Mouse (Mus musculus): ENCODE data around the gene Ccdc51.

Ccdc51 gene

DNA sequence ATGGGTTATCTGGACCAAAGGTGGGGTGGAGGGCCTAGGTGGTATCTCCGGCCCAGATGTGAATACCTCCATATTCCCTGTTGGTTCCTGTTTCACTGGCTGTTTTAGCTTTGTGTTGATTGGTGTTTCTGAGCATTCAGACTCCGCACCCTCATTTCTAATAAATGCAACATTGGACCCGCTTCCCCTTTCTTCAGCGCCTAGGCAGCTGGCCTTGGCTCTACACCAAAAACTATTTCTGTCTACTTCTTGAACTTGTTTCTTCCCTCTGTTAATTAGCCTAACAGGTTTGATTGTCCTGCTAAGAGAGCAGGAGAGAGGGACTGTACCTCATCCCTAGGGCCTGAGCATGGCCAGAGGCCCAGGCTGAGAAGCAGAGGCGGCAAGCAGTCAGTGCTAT lies 24.8 kb upstream of the Ccdc51 start:
- no peak for DNase-seq

DNA sequence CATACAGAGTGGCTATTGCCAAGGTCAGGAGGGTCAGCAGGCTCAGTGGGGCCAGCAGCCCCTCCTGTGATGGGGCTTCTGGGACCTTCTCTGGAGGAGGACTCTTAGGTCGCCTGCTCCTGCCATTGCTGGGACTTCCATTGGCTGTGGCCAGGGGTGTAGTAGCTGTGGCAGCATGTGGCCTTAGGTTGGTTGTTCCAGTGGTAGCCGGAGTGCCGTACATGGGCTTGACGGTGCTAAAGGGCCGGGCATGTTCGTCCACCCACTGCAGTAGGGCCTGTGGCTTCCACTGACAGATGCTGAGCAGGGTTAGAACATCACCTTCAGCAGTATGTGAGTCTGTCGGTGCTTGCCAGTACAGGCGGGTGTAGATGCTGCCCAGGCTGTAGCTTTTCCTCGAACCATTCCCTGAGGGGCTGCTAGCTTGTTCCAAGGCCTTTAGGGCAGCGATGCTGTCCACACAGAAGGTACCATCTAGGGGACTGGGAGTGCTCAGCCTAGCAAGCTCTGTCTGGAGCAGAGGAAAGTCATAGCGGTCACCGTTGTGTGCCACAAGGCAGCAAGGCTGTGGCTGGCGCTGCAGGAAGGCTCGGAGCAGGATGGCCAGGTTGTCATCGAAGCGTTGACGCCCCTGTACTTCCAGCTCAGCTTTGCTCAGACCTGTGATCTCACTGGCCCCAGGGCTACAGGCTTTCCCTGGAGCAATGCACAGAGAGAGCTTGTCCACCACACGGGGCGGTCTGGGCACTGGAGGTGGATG lies 24.1 kb upstream of the Ccdc51 start:
- no peak for DNase-seq

DNA sequence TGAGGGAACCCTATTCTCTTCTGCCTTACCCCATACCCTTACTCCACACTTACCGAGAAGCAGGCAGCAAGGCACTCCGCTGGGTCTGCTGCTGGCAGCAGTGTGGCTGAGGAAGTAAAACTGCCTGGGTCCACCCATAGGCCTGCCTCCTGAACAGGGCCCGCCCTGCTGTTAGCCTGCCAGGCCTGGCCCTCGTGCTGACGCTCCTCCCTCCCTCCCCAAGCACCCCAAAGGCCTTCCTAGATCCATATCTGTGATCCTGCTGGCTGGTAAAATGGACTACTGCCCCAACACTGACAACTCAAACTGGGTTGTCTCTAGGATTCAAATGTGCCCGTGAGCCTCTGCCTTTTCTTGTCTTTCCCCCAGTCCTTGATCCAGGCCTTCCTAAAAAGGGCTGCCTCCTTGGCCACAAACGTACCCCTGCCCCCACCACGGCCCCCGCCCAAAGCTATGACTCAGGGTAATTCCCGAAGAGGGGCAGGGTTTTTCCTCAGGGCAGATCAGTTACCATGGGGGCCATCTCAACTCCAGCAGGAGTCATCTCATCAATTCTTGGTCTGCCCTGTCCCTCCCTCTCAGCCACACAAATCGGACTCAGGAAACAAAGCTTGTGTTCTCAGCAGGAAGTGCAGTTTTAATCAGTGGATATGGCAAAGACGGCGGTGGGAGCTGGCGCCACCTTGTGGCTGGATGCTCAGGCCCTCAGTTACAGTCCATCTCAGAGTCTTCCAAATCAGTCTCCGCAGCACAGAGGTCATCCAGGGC lies 23.0 kb upstream of the Ccdc51 start, which contains the start of gene Trex1:
TSS of gene Trex1 (minus strand) at position 599 of the 768 bp plus-strand sequence.
- peak; percentile 93 to 94 for DNase-seq

DNA sequence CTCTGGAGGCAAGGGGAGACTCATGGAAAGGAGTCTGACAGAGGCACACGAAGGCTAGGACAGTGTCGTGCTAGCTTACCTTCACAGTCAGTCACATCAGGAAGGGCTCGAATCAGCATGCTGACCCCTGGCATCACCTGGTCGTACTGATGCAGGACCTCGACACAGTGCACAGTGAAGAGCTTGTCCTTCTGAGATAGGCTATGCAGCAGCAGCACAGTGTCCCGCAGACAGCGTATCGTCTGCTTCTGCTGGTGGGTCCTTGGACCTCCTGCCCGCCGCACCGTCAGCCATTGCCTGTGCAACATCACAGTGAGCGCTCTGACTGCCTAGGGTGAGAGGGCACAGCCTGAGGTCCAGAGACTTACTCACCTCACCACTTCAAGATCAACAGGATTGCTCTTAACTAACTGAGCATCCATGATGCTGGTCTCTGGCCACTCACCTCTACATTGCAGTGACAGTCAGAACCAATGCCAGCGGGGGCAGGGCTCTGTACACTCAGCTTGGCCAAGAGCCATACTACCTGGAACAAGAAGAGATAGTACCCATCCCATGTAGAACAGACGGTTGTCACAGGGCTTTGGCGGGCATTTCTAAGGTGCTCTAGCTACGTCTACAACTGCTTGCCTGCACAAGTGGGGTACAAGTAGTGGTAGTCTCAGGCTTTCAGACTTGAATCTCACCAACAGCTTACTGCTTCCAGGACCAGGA lies 22.0 kb upstream of the Ccdc51 start:
- DNase-seq = peak in 1 of 2 experiments; percentile 13

DNA sequence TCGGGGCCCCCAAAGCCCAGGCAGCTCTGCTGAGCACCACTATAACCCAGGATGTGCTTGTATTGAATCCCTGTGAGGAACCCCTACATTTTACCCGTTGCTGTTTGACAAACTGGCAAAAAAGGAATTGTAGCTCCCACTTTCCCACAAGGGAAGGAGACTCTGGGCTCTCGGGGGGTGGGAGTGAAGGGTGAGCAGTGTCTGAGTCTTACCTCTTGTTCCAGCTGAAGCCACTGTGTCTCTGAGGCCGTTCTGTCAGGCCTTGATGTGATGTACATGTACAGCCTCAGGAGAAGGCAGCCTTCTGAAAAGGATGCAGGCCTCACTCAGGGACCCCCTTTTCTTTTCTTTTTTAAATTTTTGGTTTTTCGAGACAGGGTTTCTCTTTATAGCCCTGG lies 21.4 kb upstream of the Ccdc51 start:
- no peak for DNase-seq

DNA sequence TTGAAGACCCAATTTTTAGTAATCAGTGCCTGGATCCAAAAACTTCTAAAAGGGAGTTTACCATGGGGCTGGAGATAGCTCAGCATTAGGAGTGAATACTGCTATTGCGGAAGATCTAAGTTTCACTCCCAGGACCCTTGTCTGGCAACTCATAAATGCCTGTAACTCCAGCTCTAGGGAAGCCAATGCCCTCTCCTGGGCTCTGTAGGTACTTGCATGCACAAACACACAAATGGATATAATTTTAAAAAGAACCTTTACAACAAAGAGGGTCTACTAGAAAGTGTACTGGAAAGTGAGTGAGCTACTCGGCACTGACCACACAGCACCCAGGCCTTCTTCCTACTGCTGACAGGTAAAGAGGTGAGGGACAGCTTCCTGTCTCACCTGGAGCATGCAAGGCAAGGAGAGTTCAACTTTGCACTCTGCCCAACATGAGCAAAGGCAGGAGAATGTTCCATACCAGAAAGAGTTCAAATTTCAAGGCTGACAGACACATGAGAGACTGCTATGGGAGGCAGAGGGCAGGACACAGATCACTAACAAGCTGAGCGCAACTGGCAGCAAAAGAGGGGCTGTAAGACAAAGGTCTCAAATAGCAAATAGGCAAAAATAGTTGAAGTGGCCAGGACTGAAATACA lies 14.1 kb upstream of the Ccdc51 start:
- no peak for DNase-seq

DNA sequence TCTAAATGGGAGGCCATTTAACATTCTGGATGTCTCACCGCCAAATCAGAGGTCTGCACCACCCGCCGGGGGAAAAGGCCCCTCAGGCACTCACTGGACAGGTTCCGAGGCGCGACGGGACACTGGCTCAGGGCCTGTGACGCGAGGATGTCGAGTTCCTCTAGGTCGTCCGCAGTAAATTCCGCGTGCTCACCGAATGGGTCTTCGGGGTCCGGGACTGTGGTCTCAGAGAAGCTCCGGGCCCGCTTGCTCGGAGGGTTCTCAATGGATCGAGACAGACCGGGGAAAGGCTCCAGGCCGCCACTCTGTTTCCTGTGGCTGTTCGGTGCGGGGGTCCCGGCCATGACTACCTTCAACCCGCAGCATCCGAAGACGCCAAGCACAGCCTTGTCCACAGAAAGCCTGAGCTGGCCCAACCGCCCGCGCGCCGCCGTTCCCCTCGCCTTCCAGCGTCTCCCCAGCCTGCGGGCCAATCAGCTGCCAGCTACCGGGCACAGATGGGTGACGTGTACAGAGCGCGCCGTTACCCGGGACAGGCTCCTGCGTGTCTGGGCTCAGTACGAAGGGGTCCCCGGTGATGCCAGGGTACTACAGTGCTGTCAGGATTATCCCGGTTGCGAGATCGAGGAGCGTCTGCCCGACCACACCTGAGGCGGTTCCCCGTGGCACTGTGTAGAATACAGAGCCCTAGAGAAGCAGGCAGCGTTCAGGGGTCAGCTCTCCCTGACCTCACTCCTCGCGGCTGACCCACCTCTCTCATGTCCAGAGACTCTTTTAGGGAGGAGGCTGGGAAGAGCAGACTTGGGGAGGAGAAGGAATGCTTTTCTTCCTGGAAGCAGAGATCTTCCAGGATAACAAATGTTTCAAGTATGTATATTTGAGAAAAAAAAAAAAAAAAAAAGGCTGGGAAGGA lies 8.4 kb upstream of the Ccdc51 start, which contains the start of gene Atrip:
TSS of gene Atrip (minus strand) at position 464 of the 913 bp plus-strand sequence.
- DNase-seq = peak; percentile 95 to 96

DNA sequence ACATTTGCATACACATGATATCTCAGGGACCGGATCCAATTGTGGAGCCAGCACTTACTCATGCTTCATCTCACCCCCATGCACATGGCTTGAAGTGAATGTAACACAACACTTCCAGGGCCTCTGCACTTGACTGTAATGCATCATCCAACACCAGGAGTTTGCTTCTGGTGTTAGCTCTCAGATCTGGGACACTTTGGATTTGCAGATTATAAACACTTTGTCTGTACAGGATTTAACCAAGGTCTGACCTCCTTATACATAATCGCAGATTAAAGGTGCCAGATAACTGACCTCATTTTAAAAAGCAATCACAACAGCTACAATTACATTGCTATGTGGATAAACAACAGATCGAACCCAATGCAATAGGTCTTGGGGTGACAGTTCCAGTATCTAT lies 1.8 kb upstream of the Ccdc51 start:
- DNase-seq = no peak

DNA sequence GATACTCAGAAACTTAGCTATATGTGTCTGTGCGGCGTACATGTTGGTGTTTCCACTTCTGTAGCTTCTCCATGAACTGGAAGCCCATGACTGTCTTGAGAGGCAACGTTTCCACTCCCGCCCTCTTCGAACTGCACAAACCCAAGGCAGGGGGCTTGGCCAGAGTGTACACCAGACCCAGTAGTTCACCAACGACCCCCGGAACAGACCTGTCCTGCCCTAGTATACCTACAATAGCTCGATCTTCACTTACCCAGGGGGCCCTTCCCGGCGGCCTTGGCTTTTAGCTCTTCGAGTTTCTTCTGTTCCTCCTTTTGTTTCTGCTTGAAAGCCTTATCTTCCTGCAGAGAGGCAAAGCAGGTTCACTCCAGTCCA lies 557 bp upstream of the Ccdc51 start:
- DNase-seq = no peak

DNA sequence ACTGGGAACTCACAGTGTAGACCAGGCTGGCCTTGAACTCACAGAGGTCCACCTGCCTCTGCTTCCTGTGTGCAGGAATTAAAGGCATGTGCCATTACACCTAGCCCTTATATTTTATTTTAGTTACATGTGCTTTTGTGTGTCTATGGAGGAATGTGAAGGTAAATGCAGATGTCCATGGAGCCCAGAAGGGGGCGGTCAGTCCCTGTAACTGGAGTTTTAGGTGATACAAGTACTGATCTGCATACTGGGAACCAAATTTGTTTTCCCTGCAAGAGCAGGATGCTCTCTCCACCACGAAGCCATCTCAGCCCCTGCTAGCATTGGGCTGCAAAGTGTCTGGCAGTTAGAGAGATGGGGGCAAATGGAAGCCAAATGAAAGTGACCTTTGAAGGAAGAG lies 2.6 kb downstream of the Ccdc51 start:
- peak in 1 of 2 experiments; percentile 53 for DNase-seq

DNA sequence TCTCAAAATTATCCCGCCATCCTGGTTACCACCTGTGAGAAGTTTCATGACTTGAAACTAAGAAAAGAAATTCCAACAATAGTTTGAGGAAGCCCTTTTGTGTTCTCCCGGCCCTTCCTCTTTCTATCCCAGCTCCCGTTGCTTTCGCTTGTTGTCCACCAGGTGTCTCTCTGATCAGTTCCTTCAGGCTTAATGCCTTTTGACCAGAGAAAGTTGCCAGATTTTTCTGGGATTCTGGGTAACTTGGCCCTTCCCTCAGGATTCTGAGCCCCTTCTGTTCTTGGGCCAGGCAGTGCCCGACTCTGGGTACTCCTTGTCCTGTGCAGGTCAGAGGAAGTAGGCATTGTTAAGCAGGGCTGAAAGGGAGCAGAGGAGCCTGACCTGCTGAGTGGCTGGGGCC lies 5.7 kb downstream of the Ccdc51 start:
- DNase-seq = peak; percentile 63 to 64

DNA sequence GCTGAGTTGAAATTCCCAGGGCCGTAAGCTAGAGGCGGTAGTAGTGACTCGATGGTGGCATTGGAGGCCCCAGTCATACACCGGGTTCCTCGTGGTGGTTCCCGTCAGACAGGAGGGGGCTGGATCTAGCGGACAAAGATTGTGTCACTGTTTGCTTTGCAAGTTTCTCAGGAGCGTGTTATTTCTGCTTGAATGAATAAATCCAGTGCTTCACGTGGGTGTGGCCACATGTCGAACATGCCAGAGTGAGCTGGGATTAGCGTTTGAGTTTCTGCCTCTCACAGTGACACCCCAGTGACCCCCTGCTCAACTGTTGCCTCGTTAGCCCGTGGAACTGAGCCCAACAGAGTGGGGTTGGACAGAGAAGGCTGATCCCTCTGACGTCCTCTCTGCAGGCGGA lies 8.2 kb downstream of the Ccdc51 start:
- peak in 1 of 2 experiments; percentile 51 for DNase-seq

DNA sequence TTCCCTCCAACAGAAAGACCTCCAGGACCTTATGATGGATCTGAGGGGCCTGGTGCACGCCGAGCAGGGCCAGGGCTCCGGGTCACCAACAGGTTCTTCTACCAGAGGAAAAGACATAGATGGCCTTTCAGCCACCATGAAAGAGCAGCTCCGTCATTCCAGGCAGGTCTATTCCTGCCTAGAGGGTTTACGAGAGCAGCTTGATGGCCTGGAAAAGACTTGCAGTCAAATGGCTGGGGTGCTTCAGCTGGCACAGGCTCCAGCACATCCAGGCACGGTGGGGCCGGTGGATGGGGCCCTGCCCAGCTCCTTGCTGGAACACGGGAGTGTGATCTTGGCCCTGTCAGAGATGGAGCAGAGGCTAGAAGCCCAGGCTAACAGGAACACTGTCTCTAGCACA lies 9.5 kb downstream of the Ccdc51 start:
- DNase-seq = no peak

DNA sequence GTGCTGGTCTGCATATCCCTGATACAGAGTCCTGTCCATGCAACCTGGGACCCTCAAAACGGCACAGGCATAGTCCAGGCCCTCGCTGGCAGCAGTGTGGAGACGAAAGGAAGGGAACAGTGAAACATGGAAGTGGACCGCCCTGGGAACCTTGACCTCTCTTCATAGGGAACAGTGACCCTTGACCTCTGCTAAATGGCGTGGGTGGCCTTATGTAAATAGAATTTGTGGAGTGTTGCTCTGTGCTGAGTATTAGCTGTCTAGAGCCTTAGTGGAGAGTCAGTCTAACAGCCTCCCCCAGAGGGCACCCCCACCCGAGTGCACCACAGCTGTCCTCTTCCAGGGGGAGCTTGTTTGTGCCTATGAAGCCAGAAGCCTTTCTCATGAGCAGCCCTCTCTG lies 10.5 kb downstream of the Ccdc51 start:
- peak in 1 of 2 experiments; percentile 50 for DNase-seq

DNA sequence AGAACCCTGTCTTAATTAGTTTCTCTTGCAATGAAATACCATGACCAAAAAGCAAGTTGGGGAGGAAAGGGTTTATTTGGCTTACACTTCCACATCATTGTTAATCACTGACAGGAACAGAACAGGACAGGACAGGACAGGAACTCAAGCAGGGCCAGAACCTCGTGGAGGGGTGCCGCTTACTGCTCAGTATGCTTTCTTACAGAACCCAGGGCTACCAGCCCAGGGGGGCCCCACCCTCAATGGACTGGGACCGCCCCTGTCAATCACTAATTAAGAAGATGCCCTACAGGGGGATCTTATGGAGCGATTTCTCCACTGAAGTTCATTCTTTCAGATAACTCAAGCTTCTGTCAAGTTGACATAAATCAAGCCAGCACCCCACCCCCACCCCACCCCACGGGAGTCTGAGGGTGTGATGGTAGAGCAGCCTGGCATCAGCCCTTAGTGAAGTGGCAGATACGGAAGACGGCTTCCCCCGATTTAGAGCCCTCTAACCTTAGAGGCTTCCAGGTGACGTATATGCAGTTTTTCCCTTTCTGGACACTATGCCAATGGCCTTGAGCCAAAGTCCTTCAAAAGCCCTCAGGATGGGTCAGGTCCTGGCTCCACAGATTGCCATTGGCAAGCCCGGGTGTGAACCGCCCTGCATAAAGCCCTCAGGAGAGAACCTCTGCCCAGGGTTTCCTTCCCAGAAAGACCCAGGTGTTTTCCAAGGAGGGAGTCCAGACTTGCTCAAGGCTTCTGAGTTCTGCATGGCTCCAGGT lies 11.7 kb downstream of the Ccdc51 start:
- DNase-seq = peak in 1 of 2 experiments; percentile 62

DNA sequence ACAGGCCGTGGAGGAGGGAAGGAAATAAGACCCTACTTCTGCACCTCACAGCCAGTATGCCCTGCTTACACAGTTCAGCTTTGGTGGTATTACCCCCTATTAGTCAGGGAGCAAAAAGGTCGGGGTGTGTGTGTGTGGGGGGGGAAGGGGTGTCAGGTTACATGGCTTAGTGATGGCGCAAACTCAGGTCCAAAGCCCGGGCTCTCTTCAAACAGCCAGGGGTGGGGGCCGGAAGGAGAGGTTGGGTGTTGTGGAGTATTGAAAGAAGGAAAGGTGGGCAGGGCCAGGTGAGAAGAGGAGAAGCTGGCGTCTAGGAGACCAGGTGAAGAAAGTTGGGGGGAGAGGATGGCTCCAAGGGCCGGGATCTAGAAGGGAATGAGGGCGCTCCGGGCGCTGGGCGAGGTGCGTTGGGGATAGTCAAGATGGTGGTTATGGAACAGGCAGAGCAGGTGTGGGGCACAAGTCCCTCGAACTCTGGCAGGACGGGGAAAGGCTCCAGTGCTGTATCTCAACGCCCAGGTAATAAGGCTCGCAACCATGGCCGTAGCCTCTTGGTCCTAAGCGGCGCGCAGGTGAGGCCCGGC lies 12.4 kb downstream of the Ccdc51 start:
- DNase-seq = peak; percentile 67 to 79

DNA sequence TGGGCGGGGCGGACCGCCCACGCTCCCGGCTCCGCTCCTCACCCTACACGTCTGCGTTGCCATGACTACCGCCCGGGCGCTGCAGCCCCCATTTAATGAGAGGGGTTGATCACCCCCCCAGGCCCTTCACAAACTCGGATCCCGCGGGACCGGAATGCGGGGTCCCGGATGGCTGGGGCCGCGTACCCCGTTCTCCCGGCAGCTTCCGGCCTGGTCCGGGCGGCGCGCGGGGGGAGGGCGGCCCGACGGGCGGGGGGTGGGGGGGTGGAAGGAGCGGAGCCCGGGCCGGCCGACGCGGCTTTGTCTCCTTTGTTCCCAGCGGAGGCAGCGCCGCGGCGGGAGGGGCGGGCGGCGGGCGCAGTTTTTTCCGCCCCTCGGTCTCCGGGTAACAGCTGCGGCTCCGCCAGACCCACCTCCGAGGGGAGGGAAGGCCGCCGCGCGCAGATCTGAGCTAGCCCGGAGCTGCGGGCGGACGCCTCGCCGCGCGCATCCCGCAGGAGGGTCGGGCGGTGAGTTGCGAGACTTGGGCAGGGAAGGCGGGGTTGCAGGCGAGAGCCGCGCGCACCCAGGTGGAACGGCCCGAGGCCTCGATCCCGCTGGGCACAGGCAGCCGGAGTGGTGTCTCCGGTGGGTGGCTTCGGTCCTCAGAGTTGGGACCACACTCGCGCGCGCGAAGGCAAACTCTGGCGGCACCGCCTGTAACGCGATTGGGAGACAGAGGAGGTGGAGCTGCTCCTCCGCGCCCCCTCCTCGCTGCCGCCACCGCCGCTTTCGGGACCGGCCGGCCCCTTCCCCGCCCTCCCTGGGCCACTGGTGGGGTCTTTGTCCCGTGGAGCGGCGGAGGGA lies 13.1 kb downstream of the Ccdc51 start, which contains the start of gene Plxnb1:
TSS of gene Plxnb1 (plus strand) at position 253 of the 846 bp plus-strand sequence.
- peak; percentile 86 to 91 for DNase-seq

DNA sequence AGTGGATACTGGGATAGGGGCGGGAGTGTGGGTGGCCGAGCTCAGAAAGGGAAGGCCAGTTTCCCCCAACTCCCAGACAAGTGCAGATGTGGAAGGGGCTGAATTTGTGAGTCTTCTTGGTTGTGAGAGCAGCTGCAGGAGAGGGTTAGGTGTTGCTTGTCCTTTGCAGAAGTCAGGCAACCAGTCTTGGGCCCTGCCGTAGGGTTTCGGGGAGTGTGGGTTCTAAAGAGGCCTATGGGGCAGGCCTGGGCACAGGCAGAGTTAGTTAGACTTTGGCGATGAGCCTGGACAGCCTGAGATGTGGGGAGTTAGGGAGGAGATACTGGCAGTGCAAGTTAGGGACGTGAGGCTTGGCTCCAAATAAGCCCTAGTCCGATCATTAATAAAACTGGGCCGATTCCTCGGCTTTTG lies 14.0 kb downstream of the Ccdc51 start:
- peak in 1 of 2 experiments; percentile 45 for DNase-seq

DNA sequence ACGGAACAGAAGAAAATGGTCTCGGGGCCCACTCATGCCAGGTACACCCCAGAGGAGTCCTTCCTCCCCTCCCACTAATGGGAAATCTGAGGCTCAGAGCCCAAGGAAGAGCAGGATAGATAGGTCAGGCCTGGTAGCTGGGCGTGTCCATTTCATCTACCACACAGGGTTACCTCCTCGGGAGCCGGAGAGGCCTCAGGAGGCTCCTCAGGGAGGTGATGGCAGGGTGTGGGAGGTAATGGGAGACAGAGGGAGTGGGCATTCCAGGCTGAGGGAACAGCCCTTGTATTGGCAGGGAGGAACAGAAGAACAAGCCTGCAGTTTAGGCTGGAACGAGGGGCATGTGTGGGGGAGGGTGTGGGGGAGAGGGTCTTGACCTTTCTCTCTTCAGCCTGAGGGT lies 14.6 kb downstream of the Ccdc51 start:
- DNase-seq = peak; percentile 70 to 77

Data from kidney, postnatal 4 days (tissue).